Comparison of ENCODE assay signal across 11 mouse cellular contexts in genomic region chr8:72137431-72137830, GRCm38 (mm10). TPM values are rescaled to one million over a fixed set of nuclear protein-coding genes. Genes with fewer than 3 reads are reported as not detected.
DNase-seq lines count a peak whose midpoint lies in the region; ATAC-seq and TF ChIP-seq lines count a peak whose summit lies in the region.
"Had no signal": no experiment of that assay in that cellular context is flagged by ENCODE, and none has a peak within 500 bp of the region (broad histone marks: within the 10 kb centered on the region; RNA-seq: fewer than 3 reads in every experiment).

No protein-coding gene starts in this region.

- peak overlapping the region; percentile 96 for H3K4me2 ChIP-seq in liver, embryonic 11.5 days
- peak overlapping the region; percentile 76 for H3K4me2 ChIP-seq in embryonic facial prominence, embryonic 13.5 days
- H3K4me2 ChIP-seq in heart, postnatal 0 days (ENCODE audit: low read depth, low read length), result peak overlapping the region; percentile 89
- peak overlapping the region; percentile 79; the same call in 1 of the 2 replicates for H3K4me2 ChIP-seq in liver, embryonic 13.5 days

- ATAC-seq in liver, embryonic 11.5 days (replicated peaks; ENCODE audit: low FRiP score), result no peak
- ATAC-seq in embryonic facial prominence, embryonic 13.5 days (ENCODE audit: insufficient number of reproducible peaks, insufficient read depth, low FRiP score, low TSS enrichment, low read depth), result no peak
- ATAC-seq in heart, postnatal 0 days (ENCODE audit: insufficient read depth, low read depth), result no peak
- no peak for ATAC-seq in liver, embryonic 13.5 days (ENCODE audit: low read depth)

- H3K9ac ChIP-seq in liver, embryonic 11.5 days (ENCODE audit: low read depth, low read length), result no peak overlapping the region
- H3K9ac ChIP-seq in embryonic facial prominence, embryonic 13.5 days, result no peak overlapping the region
- H3K9ac ChIP-seq in heart, postnatal 0 days (replicated peaks; ENCODE audit: low read depth, low read length), result no peak overlapping the region
- H3K9ac ChIP-seq in liver, embryonic 13.5 days, result peak overlapping the region; percentile 13; the same call in 1 of the 2 replicates

- peaks cover 20% of the 10 kb centered on the region for H3K36me3 ChIP-seq in liver, embryonic 11.5 days (ENCODE audit: control insufficient read depth, insufficient read depth, low read length)
- H3K36me3 ChIP-seq in embryonic facial prominence, embryonic 13.5 days, result peaks cover 47% of the 10 kb centered on the region
- H3K36me3 ChIP-seq in heart, postnatal 0 days (replicated peaks; ENCODE audit: control insufficient read depth, insufficient read depth, low read length), result peaks cover 43% of the 10 kb centered on the region
- peaks cover 28% of the 10 kb centered on the region for H3K36me3 ChIP-seq in liver, embryonic 13.5 days

- H3K4me3 ChIP-seq in liver, embryonic 11.5 days (ENCODE audit: low read depth, low read length), result peak overlapping the region; percentile 15; the same call in 1 of the 2 replicates
- H3K4me3 ChIP-seq in embryonic facial prominence, embryonic 13.5 days, result peak overlapping the region; percentile 79
- H3K4me3 ChIP-seq in heart, postnatal 0 days (ENCODE audit: low read depth, low read length), result no peak overlapping the region
- no peak overlapping the region for H3K4me3 ChIP-seq in liver, embryonic 13.5 days (replicated peaks)
- H3K4me3 ChIP-seq: erythroblast, embryonic 14.5 days had no signal

- peaks cover 4% of the 10 kb centered on the region; the same call in 1 of the 2 replicates for H3K27me3 ChIP-seq in liver, embryonic 11.5 days (replicated peaks; ENCODE audit: control insufficient read depth, insufficient read depth, low read length)
- H3K27me3 ChIP-seq in embryonic facial prominence, embryonic 13.5 days, result no peaks in the 10 kb centered on the region
- no peaks in the 10 kb centered on the region for H3K27me3 ChIP-seq in heart, postnatal 0 days (ENCODE audit: control insufficient read depth, insufficient read depth, low read length)
- peaks cover 46% of the 10 kb centered on the region for H3K27me3 ChIP-seq in liver, embryonic 13.5 days

- H3K9me3 ChIP-seq in liver, embryonic 11.5 days (ENCODE audit: control insufficient read depth, low read length), result no peaks in the 10 kb centered on the region
- no peaks in the 10 kb centered on the region for H3K9me3 ChIP-seq in embryonic facial prominence, embryonic 13.5 days
- H3K9me3 ChIP-seq in heart, postnatal 0 days (replicated peaks; ENCODE audit: control insufficient read depth, low read length), result no peaks in the 10 kb centered on the region
- H3K9me3 ChIP-seq in liver, embryonic 13.5 days (replicated peaks), result no peaks in the 10 kb centered on the region

- WGBS in liver, embryonic 11.5 days, result 83% methylated on average over 2 of the region's 2 CpGs
- 81% methylated on average over 2 of the region's 2 CpGs for WGBS in embryonic facial prominence, embryonic 13.5 days
- WGBS in heart, postnatal 0 days, result 80% methylated on average over 2 of the region's 2 CpGs
- WGBS in liver, embryonic 13.5 days (ENCODE audit: insufficient replicate concordance), result 61% methylated on average over 2 of the region's 2 CpGs

- no peak for TF ChIP-seq CTCF in heart, postnatal 0 days (IDR thresholded peaks at IDR 0.05; ENCODE audit: low read depth)

- no peak for TF ChIP-seq EP300 in heart, postnatal 0 days (IDR thresholded peaks at IDR 0.05; ENCODE audit: low read depth)

- peaks cover 14% of the 10 kb centered on the region for H3K4me1 ChIP-seq in liver, embryonic 11.5 days (replicated peaks; ENCODE audit: control insufficient read depth, insufficient read depth, low read length)
- peaks cover 23% of the 10 kb centered on the region for H3K4me1 ChIP-seq in embryonic facial prominence, embryonic 13.5 days
- H3K4me1 ChIP-seq in heart, postnatal 0 days (ENCODE audit: control insufficient read depth, insufficient read depth), result peaks cover 9% of the 10 kb centered on the region
- peaks cover 40% of the 10 kb centered on the region for H3K4me1 ChIP-seq in liver, embryonic 13.5 days (replicated peaks)

- DNase-seq in liver, embryonic 11.5 days (ENCODE audit: low spot score), result no peak
- DNase-seq in liver, result no peak
- DNase-seq in heart, postnatal 0 days (ENCODE audit: low spot score), result no peak
- DNase-seq in liver, embryonic 13.5 days, result no peak
- DNase-seq in cerebellum, postnatal 25 days, result no peak
- no peak for DNase-seq in cerebellum, adult 18-20 months
- no peak for DNase-seq in layer of hippocampus, postnatal 36 days
- DNase-seq: lung, postnatal 36 days had no signal

- H3K27ac ChIP-seq in liver, embryonic 11.5 days (ENCODE audit: low read depth, low read length), result no peak overlapping the region
- H3K27ac ChIP-seq in embryonic facial prominence, embryonic 13.5 days, result peak overlapping the region; percentile 100; the same call in 1 of the 2 replicates
- no peak overlapping the region for H3K27ac ChIP-seq in heart, postnatal 0 days (ENCODE audit: low read depth)
- H3K27ac ChIP-seq in liver, embryonic 13.5 days, result no peak overlapping the region

RNA-seq across cellular contexts. Expression of gene Tpm4, which starts 2.7 kb away (rescaled TPM):
- polyA plus RNA-seq in liver, embryonic 11.5 days (2014; fragmentation: Nextera tagmentation; extraction: Ambion mirVana), result 277 and 281 TPM in 2 replicates
- polyA plus RNA-seq in embryonic facial prominence, embryonic 13.5 days (2015; fragmentation: Nextera tagmentation; extraction: Ambion mirVana), result 622 and 634 TPM in 2 replicates
- total RNA-seq in heart, postnatal 0 days (2014; rRNA removed; ENCODE audit: low replicate concordance), result 179 and 195 TPM in 2 replicates
- 222 and 224 TPM in 2 replicates for polyA plus RNA-seq in heart, postnatal 0 days (2015; fragmentation: Nextera tagmentation; extraction: Ambion mirVana)
- polyA plus RNA-seq in liver, embryonic 13.5 days (2015; fragmentation: Nextera tagmentation; extraction: Ambion mirVana), result 110 and 131 TPM in 2 replicates
- total RNA-seq in layer of hippocampus, postnatal 36 days (2021), result 10 to 100 TPM; 22.3 to 27.6 TPM

RNA-seq across cellular contexts. Expression of gene Rab8a, which starts 23.6 kb away (rescaled TPM):
- polyA plus RNA-seq in liver, embryonic 11.5 days (2014; fragmentation: Nextera tagmentation; extraction: Ambion mirVana), result 90.5 and 92.5 TPM in 2 replicates
- 132 and 142 TPM in 2 replicates for polyA plus RNA-seq in embryonic facial prominence, embryonic 13.5 days (2015; fragmentation: Nextera tagmentation; extraction: Ambion mirVana)
- 32.2 and 33.9 TPM in 2 replicates for total RNA-seq in heart, postnatal 0 days (2014; rRNA removed; ENCODE audit: low replicate concordance)
- polyA plus RNA-seq in heart, postnatal 0 days (2015; fragmentation: Nextera tagmentation; extraction: Ambion mirVana), result 50.8 and 51.2 TPM in 2 replicates
- polyA plus RNA-seq in liver, embryonic 13.5 days (2015; fragmentation: Nextera tagmentation; extraction: Ambion mirVana), result 75.4 and 97.2 TPM in 2 replicates
- 10 to 100 TPM; 39.2 to 41.7 TPM for total RNA-seq in layer of hippocampus, postnatal 36 days (2021)

RNA-seq across cellular contexts. Expression of gene Olfr374, which starts 30.6 kb away (rescaled TPM):
- not detected in 2 replicates for polyA plus RNA-seq in liver, embryonic 11.5 days (2014; fragmentation: Nextera tagmentation; extraction: Ambion mirVana)
- 0.03 TPM in 2 replicates for polyA plus RNA-seq in embryonic facial prominence, embryonic 13.5 days (2015; fragmentation: Nextera tagmentation; extraction: Ambion mirVana)
- not detected in 2 replicates for total RNA-seq in heart, postnatal 0 days (2014; rRNA removed; ENCODE audit: low replicate concordance)
- polyA plus RNA-seq in heart, postnatal 0 days (2015; fragmentation: Nextera tagmentation; extraction: Ambion mirVana), result 0.01 TPM in 1 of 2 replicates, not detected in the other
- not detected in 2 replicates for polyA plus RNA-seq in liver, embryonic 13.5 days (2015; fragmentation: Nextera tagmentation; extraction: Ambion mirVana)
- not detected for total RNA-seq in layer of hippocampus, postnatal 36 days (2021)
- polyA plus RNA-seq: erythroblast, embryonic 14.5 days; small intestine, adult 2 months had no signal

RNA-seq across cellular contexts. Expression of gene Hsh2d, which starts 52.0 kb away (rescaled TPM):
- polyA plus RNA-seq in liver, embryonic 11.5 days (2014; fragmentation: Nextera tagmentation; extraction: Ambion mirVana), result 0.18 and 0.29 TPM in 2 replicates
- not detected in 2 replicates for polyA plus RNA-seq in embryonic facial prominence, embryonic 13.5 days (2015; fragmentation: Nextera tagmentation; extraction: Ambion mirVana)
- total RNA-seq in heart, postnatal 0 days (2014; rRNA removed; ENCODE audit: low replicate concordance), result not detected in 2 replicates
- polyA plus RNA-seq in heart, postnatal 0 days (2015; fragmentation: Nextera tagmentation; extraction: Ambion mirVana), result 0.05 and 0.12 TPM in 2 replicates
- polyA plus RNA-seq in liver, embryonic 13.5 days (2015; fragmentation: Nextera tagmentation; extraction: Ambion mirVana), result 0.16 and 0.29 TPM in 2 replicates
- total RNA-seq in layer of hippocampus, postnatal 36 days (2021), result not detected

RNA-seq across cellular contexts. Expression of gene Olfr373, which starts 54.5 kb away (rescaled TPM):
- polyA plus RNA-seq in liver, embryonic 11.5 days (2014; fragmentation: Nextera tagmentation; extraction: Ambion mirVana), result 0.04 TPM in 1 of 2 replicates, not detected in the other
- polyA plus RNA-seq in embryonic facial prominence, embryonic 13.5 days (2015; fragmentation: Nextera tagmentation; extraction: Ambion mirVana), result 0.11 TPM in 1 of 2 replicates, not detected in the other
- total RNA-seq in heart, postnatal 0 days (2014; rRNA removed; ENCODE audit: low replicate concordance), result not detected in 2 replicates
- polyA plus RNA-seq in heart, postnatal 0 days (2015; fragmentation: Nextera tagmentation; extraction: Ambion mirVana), result not detected in 2 replicates
- 0.03 TPM in 2 replicates for polyA plus RNA-seq in liver, embryonic 13.5 days (2015; fragmentation: Nextera tagmentation; extraction: Ambion mirVana)
- not detected for total RNA-seq in layer of hippocampus, postnatal 36 days (2021)
- polyA plus RNA-seq: erythroblast, embryonic 14.5 days; small intestine, adult 2 months had no signal

Comparison
In these comparisons a context has a peak if more than half of its experiments do, and no peak if none do; other contexts are left out.
1. H3K4me3 ChIP-seq: peak in liver, embryonic 11.5 days (single experiment) and embryonic facial prominence, embryonic 13.5 days (single experiment); none in heart, postnatal 0 days (single experiment) and liver, embryonic 13.5 days (single experiment).
2. Peak in every context shown above with its lines, with median percentiles within 50 percentile points of each other: H3K4me2 ChIP-seq.